Mouse (Mus musculus) monocyte, adult 5-6 weeks (primary cell): ENCODE measurements around the gene 4833427G06Rik. TPM values are rescaled to one million over a fixed set of nuclear protein-coding genes. Genes with fewer than 3 reads are reported as not detected.

ENCODE experiments used
- ATAC-seq: fragments of 153-309, 156-312 bp; replicated peaks from 2 replicates; pipeline ENCODE4 v1.8.0; 2017; ENCODE audit warnings: mild to moderate bottlenecking; ENCODE audit not compliant: low TSS enrichment, insufficient number of reproducible peaks, severe bottlenecking, poor library complexity, low FRiP score
- total RNA-seq: library from RNA; stranded (forward); fragments of 200-1000, 200-491, 200-594 nt; gene quantifications from 3 replicates; pipeline ENCODE4 v1.2.3, GENCODE M21; 2017

Gene 4833427G06Rik
- total RNA-seq, 1 experiment from 2014 or later, result not detected

- 0 out of 2 replicates have a peak, but pooled peaks have one; percentile 15 for ATAC-seq
These were observed 25.4 kb downstream of the 4833427G06Rik start for GRCm38 (mm10) chr9:51076300-51076978.

DNA sequence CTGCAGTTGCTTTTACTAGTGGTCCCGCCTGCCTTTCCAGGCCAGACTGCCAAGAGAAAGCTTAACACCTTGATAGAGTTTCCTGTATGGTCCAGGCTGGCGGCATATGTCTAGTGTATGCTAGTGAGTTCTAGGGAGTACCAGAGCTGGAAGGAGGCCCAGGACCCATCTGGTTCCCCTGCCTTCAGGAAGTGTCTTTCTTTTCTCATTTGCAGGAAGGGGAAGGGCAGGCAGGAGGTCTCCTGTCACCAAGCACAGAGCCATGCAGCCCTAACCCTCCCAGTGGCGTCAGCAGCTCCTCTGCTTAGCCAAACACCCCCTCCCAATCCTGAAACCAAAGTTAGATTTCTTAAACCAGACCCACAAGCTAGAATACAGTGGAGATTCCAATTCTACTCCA, 26.1 kb downstream of the 4833427G06Rik start:
- ATAC-seq, result no peak

- ATAC-seq, result no peak
These were observed 31.1 kb downstream of the 4833427G06Rik start for GRCm38 (mm10) chr9:51070801-51071200.

GRCm38 (mm10) chr9:51068202-51068601, 33.7 kb downstream of the 4833427G06Rik start:
- ATAC-seq, result no peak

DNA sequence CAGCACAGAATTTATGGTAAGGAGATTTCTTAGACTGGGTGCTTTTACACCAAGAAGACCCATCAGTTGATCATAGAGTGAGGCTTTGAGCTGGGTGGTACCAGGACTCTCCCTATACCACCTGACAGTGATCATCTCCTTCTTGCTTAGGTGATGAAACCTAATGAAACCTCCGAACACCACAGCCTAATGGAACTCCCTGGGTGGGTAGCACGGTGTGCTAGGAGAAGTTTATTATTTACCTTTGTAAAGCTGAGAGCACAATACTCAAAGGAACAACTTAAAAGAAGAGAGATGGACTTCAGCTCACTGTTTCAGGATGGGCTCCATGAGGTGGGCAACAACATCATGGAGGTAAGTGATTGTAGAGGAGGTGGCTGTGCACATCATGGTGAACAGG, 41.3 kb downstream of the 4833427G06Rik start, which contains the start of gene Btg4:
Gene Btg4 (plus strand): TSS at position 301 of the 400 bp plus-strand sequence.
- ATAC-seq, result no peak

DNA sequence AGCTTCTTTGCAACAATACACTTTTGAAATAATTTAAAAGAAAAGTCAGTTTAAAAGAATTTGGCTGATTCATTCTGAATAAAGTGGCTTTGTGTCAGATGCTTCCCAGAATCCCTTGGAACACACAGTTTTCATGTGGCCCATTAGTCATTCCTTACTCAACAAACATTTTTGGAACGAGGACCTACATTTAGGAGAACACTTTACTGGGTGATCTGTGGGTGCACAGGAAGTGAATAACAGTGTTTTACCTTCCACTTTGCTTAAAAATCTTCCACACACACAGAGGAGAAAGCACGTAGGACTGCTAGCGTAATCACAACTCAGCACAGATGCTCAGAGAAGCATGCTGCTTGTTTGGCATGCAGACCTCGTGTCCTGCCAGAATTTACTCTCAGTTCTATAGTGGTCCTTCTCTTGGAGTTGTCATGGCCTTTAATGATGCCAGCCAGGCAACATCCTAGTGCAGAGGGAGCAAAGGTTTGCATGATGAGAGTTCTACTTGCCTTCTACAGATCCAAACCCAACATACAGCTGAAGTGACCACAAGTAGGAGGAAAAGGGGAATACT, 42.8 kb downstream of the 4833427G06Rik start:
- no peak for ATAC-seq

DNA sequence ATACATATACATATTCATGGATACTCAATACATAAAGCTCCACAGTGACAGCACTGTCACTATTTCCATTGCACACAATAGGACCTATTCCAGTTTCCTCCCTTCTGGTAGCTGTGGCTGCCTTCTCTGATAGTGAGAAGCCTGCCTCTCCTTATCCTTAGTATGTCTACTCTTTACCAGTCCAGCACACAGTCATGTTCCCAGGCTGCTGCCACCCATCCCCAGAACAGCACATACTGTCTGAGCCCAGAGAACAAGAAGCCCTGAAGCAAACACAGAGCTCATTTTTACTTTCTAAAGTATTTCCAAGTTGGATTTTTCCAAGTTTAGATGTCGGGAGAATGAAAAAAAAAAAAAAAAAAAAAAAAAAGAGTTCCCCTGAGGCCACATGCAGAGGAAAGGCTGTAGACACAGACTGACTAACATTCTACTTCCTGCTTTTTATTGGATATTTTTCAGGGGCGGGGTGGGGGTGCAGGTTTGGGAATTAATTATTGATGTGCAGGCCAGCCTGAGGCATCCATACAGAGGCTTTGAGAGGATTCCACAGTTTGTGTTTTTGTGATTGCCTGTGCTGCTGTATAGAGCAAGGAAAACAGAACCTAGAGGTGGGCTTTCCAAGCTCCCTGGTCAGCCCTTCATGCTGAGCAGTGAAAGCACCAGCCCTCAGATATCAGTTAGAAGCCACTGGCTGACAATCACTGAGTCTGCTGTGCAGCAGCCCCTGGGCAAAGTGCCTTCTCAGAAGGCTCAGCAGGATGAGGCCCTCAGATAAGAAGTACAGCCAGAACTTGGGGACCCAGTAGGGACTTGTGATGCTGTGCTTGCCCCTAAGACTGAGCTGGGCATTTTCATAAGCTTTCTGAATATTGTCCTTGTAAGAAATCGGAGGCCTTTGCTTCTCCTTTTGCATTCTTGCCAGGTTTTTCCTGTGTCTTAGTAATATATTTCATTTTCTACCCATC, 45.2 kb downstream of the 4833427G06Rik start:
- no peak for ATAC-seq

DNA sequence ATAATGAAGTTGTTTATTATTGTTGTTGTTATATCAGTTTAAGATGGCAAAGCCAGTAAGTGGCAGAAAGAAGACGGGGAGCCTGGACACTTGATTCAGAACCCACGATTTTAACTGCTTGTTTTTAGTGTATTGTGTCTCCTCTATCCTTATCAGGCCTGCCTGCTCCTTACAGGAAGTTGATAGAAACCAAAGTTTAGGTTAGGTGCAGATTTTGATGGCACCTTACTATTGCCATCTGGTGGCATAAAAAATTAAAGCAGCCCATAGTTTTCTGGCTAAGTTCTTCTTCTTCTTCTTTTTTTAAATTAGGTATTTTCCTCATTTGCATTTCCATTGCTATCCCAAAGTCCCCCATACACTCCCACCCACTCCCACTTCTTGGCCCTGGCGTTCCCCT, 49.7 kb downstream of the 4833427G06Rik start:
- peak; percentile 59; the same call in 1 of the 2 replicates for ATAC-seq

DNA sequence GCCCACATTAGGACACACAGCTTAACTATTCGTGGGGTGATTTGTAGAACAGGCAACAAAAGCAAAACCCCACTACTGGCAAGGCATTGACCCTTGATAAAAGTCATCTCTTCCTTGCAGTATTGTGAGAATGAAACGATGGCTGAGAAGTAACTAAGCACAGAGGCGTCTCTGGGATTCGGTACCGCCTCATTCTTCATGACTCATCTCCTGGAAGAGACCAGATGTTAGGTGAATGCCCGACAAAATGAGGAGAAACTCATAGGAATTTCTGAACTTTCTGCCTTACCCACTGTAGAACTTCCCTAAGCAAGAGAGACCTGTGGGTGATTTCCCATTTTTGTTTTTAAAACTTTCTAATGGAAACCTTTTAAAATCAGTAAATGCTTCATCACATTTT, 59.7 kb downstream of the 4833427G06Rik start:
- ATAC-seq, result no peak

DNA sequence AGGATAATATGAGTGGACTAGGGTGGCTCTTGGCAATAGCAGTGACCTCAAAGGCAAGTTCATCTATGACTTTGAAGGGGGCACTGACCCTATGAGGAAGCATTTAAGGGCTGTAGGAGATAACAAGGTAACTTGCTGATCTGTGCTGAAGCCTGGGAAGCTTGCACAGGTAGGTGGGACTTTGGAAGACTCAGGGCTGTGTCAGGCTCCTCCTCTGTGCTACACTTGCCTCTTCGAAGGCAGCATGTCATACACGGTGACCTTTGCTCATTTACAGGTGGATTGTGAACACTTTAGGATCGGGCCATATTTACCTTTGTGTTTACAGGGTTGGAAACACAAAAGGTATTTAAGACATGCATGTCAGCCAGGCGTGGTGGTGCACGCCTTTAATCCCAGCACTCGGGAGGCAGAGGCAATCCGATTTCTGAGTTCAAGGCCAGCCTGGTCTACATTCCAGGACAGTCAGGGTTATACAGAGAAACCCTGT, 60.3 kb downstream of the 4833427G06Rik start:
- ATAC-seq, result no peak

DNA sequence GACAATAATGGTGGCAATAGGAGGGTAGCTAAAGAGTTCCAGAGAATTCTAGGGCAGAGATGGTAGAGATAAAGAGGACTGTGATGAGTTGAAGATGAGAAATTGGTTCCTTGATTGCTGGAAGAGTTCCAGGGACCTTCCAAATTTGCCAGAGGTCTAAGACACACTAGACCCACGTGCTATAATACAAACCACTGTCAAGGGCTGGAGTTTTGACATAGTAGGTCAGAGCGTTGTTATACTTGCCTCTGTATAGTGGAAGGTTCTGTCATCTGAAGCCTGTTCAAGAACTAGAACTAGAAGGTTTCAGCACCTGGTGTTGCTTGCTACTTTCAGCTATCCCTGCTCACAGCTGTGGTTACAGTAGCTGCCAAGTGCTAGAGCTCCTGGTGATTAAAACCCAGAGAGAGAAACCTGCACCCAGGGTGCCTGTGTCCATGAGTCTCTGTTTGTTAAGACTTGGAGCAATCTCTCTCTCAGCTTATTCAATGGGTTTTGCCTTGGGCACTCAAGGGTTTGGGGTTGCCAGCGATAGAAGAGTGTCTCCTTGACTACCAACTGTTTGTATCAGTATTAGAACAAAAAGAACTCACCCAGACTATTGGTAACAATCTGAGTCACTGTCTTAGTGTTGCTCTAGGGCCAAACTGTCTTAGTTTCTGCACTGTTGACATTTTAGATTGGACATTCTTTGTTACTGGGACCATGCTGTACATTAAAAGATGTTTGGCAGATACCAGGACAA, 68.9 kb downstream of the 4833427G06Rik start:
- no peak for ATAC-seq

- 0 out of 2 replicates have a peak, but pooled peaks have one; percentile 20 for ATAC-seq
These were observed 69.6 kb downstream of the 4833427G06Rik start for GRCm38 (mm10) chr9:51032291-51032690.

- no peak for ATAC-seq
These were observed 70.3 kb downstream of the 4833427G06Rik start for GRCm38 (mm10) chr9:51031603-51032002.

Other genes starting within 250 kb of the 4833427G06Rik start
- gene Sik2, start 93.0 kb downstream of the 4833427G06Rik start, total RNA-seq, result 15.6 to 35.3 TPM (median 18.4 TPM) in 3 replicates
- gene Btg4, start 41.2 kb downstream of the 4833427G06Rik start, total RNA-seq, result 0.78 TPM in 1 of 3 replicates, not detected in the others
- 0.43 to 6.0 TPM in 2 of 3 replicates, not detected in the other for gene Layn, start 25.0 kb downstream of the 4833427G06Rik start, total RNA-seq
- gene Gm32742, start 63.4 kb upstream of the 4833427G06Rik start, total RNA-seq, result not detected in 3 replicates
- gene Pou2af1, start 111.6 kb upstream of the 4833427G06Rik start, total RNA-seq, result 31.5 to 46.5 TPM (median 42.8 TPM) in 3 replicates
- gene Colca2, start 176.5 kb upstream of the 4833427G06Rik start, total RNA-seq, result not detected in 3 replicates
- 1.2 TPM in 1 of 3 replicates, not detected in the others for gene 1810046K07Rik, start 226.8 kb upstream of the 4833427G06Rik start, total RNA-seq